Mouse (Mus musculus): Measurements from ENCODE around the gene Defb43.
A peak's percentile ranks its signal among the peaks of the same experiment; 100 is the strongest.

Defb43 gene

GRCm38 (mm10) chr14:63066630-63067310 lies 55.2 kb downstream of the Defb43 start:
- DNase-seq (ENCODE audit: low spot score in 2 of 2) = peak; percentile 31 to 66

Data from spleen, postnatal 14 days (tissue).